Mouse (Mus musculus) bone marrow macrophage, adult 2 months (primary cell): ENCODE data around the gene S100a14.

Experiments used
- CTCF ChIP-seq: IDR thresholded peaks from 2 replicates; pipeline ENCODE4 v1.5.1; 2012; ENCODE audit warnings: low read depth, mild to moderate bottlenecking, low read length, moderate library complexity
- POLR2A ChIP-seq: IDR thresholded peaks from 2 replicates; pipeline ENCODE4 v1.6.1; 2012; ENCODE audit warnings: mild to moderate bottlenecking, low read depth, low read length, borderline replicate concordance

GRCm38 (mm10) chr3:90503444-90503843 lies 23.2 kb upstream of the S100a14 start:
- TF ChIP-seq CTCF (no peak), POLR2A (no peak)
